12 mouse cellular contexts compared by ENCODE assay signal in the genomic region with DNA sequence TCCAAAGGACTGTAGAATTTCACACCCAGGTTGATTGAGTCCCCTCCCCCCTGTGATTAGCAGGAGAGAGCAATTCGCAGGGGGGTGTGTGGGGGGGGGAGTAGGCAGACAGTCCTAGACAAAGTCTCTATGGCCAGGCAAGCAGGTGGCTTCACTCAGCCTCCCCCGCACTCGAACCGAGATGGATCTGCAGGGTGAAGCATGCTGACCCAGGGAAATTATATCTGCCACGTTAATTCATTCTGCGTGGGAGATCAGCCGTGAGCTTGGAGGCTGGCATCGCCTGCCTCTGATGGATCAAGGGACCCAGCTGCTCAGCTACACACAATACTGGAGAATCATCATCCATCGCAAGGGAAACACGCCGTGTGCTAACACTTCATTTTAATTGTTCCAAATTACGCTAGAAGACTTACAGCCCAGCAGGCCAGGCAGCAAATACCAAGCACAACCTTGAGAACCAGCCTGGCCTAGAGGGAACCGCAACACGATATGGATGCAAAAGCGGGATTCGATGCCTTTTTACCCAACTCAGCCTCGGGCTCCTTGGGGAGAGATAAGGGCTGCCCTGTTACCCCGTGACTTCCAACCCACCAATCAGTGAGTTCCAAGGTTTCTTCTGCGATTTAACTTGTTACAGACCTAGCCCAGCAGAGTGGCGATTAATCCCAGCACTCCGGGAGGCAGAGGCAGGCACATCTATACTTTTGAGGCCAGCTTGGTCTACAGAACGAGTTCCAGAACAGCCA.
DNase-seq lines count a peak whose midpoint lies in the region; ATAC-seq lines count a peak whose summit lies in the region.
"Had no signal": no experiment of that assay in that cellular context is flagged by ENCODE, and none has a peak within 500 bp of the region (broad histone marks: within the 10 kb centered on the region; RNA-seq: fewer than 3 reads in every experiment).

No protein-coding gene starts in this region.

- H3K4me1 ChIP-seq in embryonic facial prominence, embryonic 11.5 days (ENCODE audit: control insufficient read depth, insufficient read depth, low read length): no peaks in the 10 kb centered on the region
- peaks cover 5% of the 10 kb centered on the region for H3K4me1 ChIP-seq in hindbrain, embryonic 16.5 days (ENCODE audit: control insufficient read depth, insufficient read depth, low read depth, low read length)
- H3K4me1 ChIP-seq in neural tube, embryonic 13.5 days (replicated peaks): peaks cover 28% of the 10 kb centered on the region
- peaks cover 13% of the 10 kb centered on the region; the same call in 1 of the 2 replicates for H3K4me1 ChIP-seq in heart, embryonic 10.5 days
- H3K4me1 ChIP-seq: liver, embryonic 15.5 days had no signal

- no peak overlapping the region for H3K27ac ChIP-seq in embryonic facial prominence, embryonic 11.5 days (replicated peaks; ENCODE audit: low read depth, low read length)
- H3K27ac ChIP-seq in hindbrain, embryonic 16.5 days (ENCODE audit: low read depth, low read length): no peak overlapping the region
- peak overlapping the region; percentile 28; the same call in 1 of the 2 replicates for H3K27ac ChIP-seq in neural tube, embryonic 13.5 days (replicated peaks)
- H3K27ac ChIP-seq in heart, embryonic 10.5 days: no peak overlapping the region; the same call in 1 of the 2 replicates
- H3K27ac ChIP-seq: embryonic facial prominence, embryonic 12.5 days; heart, adult 2 months; liver, embryonic 15.5 days had no signal

- intact Hi-C loops in left cerebral cortex, postnatal 4 days (cut with DNase I): no loop called here
- intact Hi-C loops in heart, postnatal 14 days (cut with DNase I): no loop called here

- no peak overlapping the region for H3K4me3 ChIP-seq in embryonic facial prominence, embryonic 11.5 days (ENCODE audit: low read depth, low read length)
- H3K4me3 ChIP-seq in hindbrain, embryonic 16.5 days (ENCODE audit: low read length): no peak overlapping the region
- H3K4me3 ChIP-seq in neural tube, embryonic 13.5 days: no peak overlapping the region
- no peak overlapping the region for H3K4me3 ChIP-seq in heart, embryonic 10.5 days
- H3K4me3 ChIP-seq: embryonic facial prominence, embryonic 12.5 days; heart, adult 2 months; liver, embryonic 15.5 days had no signal

- peak; percentile 39 for DNase-seq in left cerebral cortex, postnatal 4 days
- DNase-seq in left cerebral cortex, adult 18-20 months (ENCODE audit: low spot score in 2 of 2): no peak
- peak; percentile 41 for DNase-seq in embryonic facial prominence, embryonic 11.5 days (ENCODE audit: low spot score)
- no peak for DNase-seq in heart, postnatal 14 days
- DNase-seq in heart, embryonic 10.5 days (ENCODE audit: low spot score): no peak
- no peak for DNase-seq in lung, adult 18-20 months
- DNase-seq: adrenal gland, postnatal 25 days; heart, adult 2 months had no signal

- no peaks in the 10 kb centered on the region for H3K27me3 ChIP-seq in embryonic facial prominence, embryonic 11.5 days (ENCODE audit: control insufficient read depth, insufficient read depth, low read length)
- H3K27me3 ChIP-seq in hindbrain, embryonic 16.5 days (replicated peaks; ENCODE audit: control insufficient read depth, insufficient read depth, low read length): no peaks in the 10 kb centered on the region; the same call in none of the 2 replicates
- H3K27me3 ChIP-seq in neural tube, embryonic 13.5 days: peaks cover 99% of the 10 kb centered on the region
- H3K27me3 ChIP-seq in heart, embryonic 10.5 days (ENCODE audit: insufficient read depth, poor library complexity, severe bottlenecking): peaks cover 17% of the 10 kb centered on the region
- H3K27me3 ChIP-seq: embryonic facial prominence, embryonic 12.5 days; liver, embryonic 15.5 days had no signal

- H3K9me3 ChIP-seq in embryonic facial prominence, embryonic 11.5 days (replicated peaks; ENCODE audit: control insufficient read depth, low read length): no peaks in the 10 kb centered on the region
- H3K9me3 ChIP-seq in hindbrain, embryonic 16.5 days (ENCODE audit: control insufficient read depth, low read length): no peaks in the 10 kb centered on the region
- no peaks in the 10 kb centered on the region for H3K9me3 ChIP-seq in neural tube, embryonic 13.5 days
- no peaks in the 10 kb centered on the region for H3K9me3 ChIP-seq in heart, embryonic 10.5 days
- H3K9me3 ChIP-seq: embryonic facial prominence, embryonic 12.5 days; liver, embryonic 15.5 days had no signal

- H3K4me2 ChIP-seq in embryonic facial prominence, embryonic 11.5 days (ENCODE audit: low read depth, low read length): no peak overlapping the region
- 0 out of 2 replicates have a peak overlapping the region, but pooled peaks have one; percentile 10 for H3K4me2 ChIP-seq in hindbrain, embryonic 16.5 days (ENCODE audit: low read length)
- peak overlapping the region; percentile 11; the same call in 1 of the 2 replicates for H3K4me2 ChIP-seq in neural tube, embryonic 13.5 days
- H3K4me2 ChIP-seq: embryonic facial prominence, embryonic 12.5 days; liver, embryonic 15.5 days had no signal

- peak; percentile 48 for ATAC-seq in embryonic facial prominence, embryonic 11.5 days (replicated peaks; ENCODE audit: insufficient number of reproducible peaks, low FRiP score, low TSS enrichment, low read depth)
- peak; percentile 63 for ATAC-seq in hindbrain, embryonic 16.5 days
- ATAC-seq in neural tube, embryonic 13.5 days (ENCODE audit: low read depth): peak; percentile 37; the same call in 1 of the 2 replicates

- no peak overlapping the region for H3K9ac ChIP-seq in embryonic facial prominence, embryonic 11.5 days (replicated peaks; ENCODE audit: low read length)
- peak overlapping the region; percentile 31; the same call in 1 of the 2 replicates for H3K9ac ChIP-seq in hindbrain, embryonic 16.5 days (ENCODE audit: low read depth, low read length)
- no peak overlapping the region for H3K9ac ChIP-seq in neural tube, embryonic 13.5 days
- H3K9ac ChIP-seq: embryonic facial prominence, embryonic 12.5 days; liver, embryonic 15.5 days had no signal

- no peaks in the 10 kb centered on the region for H3K36me3 ChIP-seq in embryonic facial prominence, embryonic 11.5 days (replicated peaks; ENCODE audit: control insufficient read depth, insufficient read depth, low read depth, low read length)
- H3K36me3 ChIP-seq in hindbrain, embryonic 16.5 days (ENCODE audit: control insufficient read depth, insufficient read depth, low read length): no peaks in the 10 kb centered on the region
- H3K36me3 ChIP-seq in neural tube, embryonic 13.5 days: no peaks in the 10 kb centered on the region
- no peaks in the 10 kb centered on the region for H3K36me3 ChIP-seq in heart, embryonic 10.5 days
- H3K36me3 ChIP-seq: embryonic facial prominence, embryonic 12.5 days; liver, embryonic 15.5 days had no signal

- 42% methylated on average over 22 of the region's 22 CpGs for WGBS in embryonic facial prominence, embryonic 11.5 days
- 39% methylated on average over 22 of the region's 22 CpGs for WGBS in hindbrain, embryonic 16.5 days
- WGBS in neural tube, embryonic 13.5 days: 31% methylated on average over 22 of the region's 22 CpGs
- WGBS in heart, embryonic 10.5 days: 49% methylated on average over 22 of the region's 22 CpGs

Comparison
In these comparisons a context has a peak if more than half of its experiments do, and no peak if none do; other contexts are left out.
1. DNase-seq: peak in left cerebral cortex, postnatal 4 days (single experiment) and embryonic facial prominence, embryonic 11.5 days (single experiment); none in left cerebral cortex, adult 18-20 months (0 of 2), heart, postnatal 14 days (0 of 2), heart, embryonic 10.5 days (single experiment) and lung, adult 18-20 months (0 of 2).
2. Peak in every context shown above with its lines, with median percentiles within 50 percentile points of each other: ATAC-seq.